Mouse (Mus musculus) G1E (cell line): Measurements from ENCODE around the gene Prr19.

Source experiments
- CTCF ChIP-seq: IDR thresholded peaks from 2 replicates; pipeline ENCODE4 v1.5.1; 2012; ENCODE audit warnings: low read depth, low read length, inconsistent platforms, mixed read lengths
- GATA1 ChIP-seq: IDR thresholded peaks from 2 replicates; pipeline ENCODE4 v1.6.1; 2012; ENCODE audit warnings: borderline replicate concordance, low read length, inconsistent platforms, mixed read lengths
- GATA2 ChIP-seq: IDR thresholded peaks from 2 replicates; pipeline ENCODE4 v1.6.1; 2012; ENCODE audit warnings: low read depth, low read length, inconsistent platforms, borderline replicate concordance
- POLR2AphosphoS5 ChIP-seq: IDR thresholded peaks from 2 replicates; pipeline ENCODE4 v1.6.1; 2012; ENCODE audit warnings: low read depth, low read length, inconsistent platforms; ENCODE audit not compliant: insufficient replicate concordance
- TAL1 ChIP-seq: conservative IDR thresholded peaks from 2 replicates; pipeline ENCODE4 v1.6.1; 2012; ENCODE audit warnings: low read depth, low read length, inconsistent platforms, mixed read lengths

DNA sequence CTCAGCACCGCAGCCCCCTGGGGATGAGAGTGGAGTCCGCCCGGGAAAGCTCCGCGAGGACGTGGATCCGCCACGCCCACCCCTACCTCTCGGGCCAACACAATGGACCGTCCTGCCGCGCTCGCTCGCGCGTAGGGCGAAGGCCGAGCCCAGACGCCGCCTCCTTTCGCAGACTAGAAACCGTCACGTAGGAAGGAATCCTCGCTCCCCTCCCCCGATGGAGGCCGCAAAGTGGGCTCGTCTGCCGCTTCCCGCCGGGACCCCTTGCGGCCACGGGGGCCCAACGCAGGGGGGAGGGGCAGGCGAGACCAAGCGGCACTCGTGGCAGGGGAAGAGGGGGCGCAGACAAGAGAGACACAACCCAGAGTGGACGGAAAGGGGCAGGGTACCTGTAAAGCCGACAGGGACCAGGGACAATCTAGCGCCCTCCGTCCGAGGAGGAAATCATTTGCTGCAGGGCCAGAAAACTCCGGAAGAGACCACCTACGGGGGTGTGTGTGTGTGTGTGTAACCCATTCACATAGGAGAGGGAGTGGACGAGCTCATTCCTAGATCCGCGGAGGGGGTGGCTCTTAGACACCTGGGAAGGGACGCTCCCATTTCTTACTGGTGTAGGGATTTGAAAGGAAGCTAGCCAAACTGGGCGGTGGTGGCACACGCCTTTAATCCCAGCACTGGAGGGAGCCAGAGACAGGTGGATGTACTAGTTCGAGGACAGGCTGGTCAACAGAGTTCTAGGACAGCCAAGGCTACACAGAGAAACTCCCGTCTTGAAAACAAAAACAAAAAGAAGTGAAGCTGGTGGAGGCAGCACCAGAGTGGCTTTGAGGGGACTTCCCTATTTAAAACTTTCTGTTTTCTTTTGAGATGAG lies 3.5 kb upstream of the Prr19 start, which contains the start of gene Pafah1b3:
- TF ChIP-seq CTCF (no peak), TAL1 (no peak), GATA1 (no peak), POLR2AphosphoS5 (0 out of 2 replicates have a peak, but pooled peaks have one; percentile 23), GATA2 (no peak)
